Mouse (Mus musculus) stomach, embryonic 15.5 days (tissue): Measurements from ENCODE around the gene Gpc6. TPM values are rescaled to one million over a fixed set of nuclear protein-coding genes. Genes with fewer than 3 reads are reported as not detected.

Experiments
- ATAC-seq: fragments of 200-750 bp; cut with Nextera tagmentation; 2 replicates; pipeline ENCODE4 v1.8.0; 2017; ENCODE audit warnings: low read depth, moderate number of reproducible peaks, moderate TSS enrichment; ENCODE audit not compliant: insufficient read depth, low FRiP score
- H3K27ac ChIP-seq: fragments of 300-500 bp; sonication (generic); 2 replicates; pipeline ENCODE4 v1.5.1; 2015; ENCODE audit warnings: mild to moderate bottlenecking, inconsistent platforms
- H3K27me3 ChIP-seq: fragments of 300-500 bp; sonication (generic); replicated peaks from 2 replicates; pipeline ENCODE4 v1.6.1; 2015; ENCODE audit warnings: inconsistent platforms
- H3K36me3 ChIP-seq: fragments of 300-500 bp; sonication (generic); 2 replicates; pipeline ENCODE4 v1.6.1; 2015; ENCODE audit warnings: inconsistent platforms
- H3K4me1 ChIP-seq: fragments of 300-500 bp; sonication (generic); 2 replicates; pipeline ENCODE4 v1.6.1; 2015; ENCODE audit warnings: inconsistent platforms
- H3K4me2 ChIP-seq: fragments of 300-500 bp; sonication (generic); 2 replicates; pipeline ENCODE4 v1.6.1; 2015; ENCODE audit warnings: mild to moderate bottlenecking, inconsistent platforms
- H3K4me3 ChIP-seq: fragments of 300-500 bp; sonication (generic); replicated peaks from 2 replicates; pipeline ENCODE4 v1.5.1; 2015; ENCODE audit warnings: inconsistent platforms
- H3K9ac ChIP-seq: fragments of 300-500 bp; sonication (generic); 2 replicates; pipeline ENCODE4 v1.6.1; 2015; ENCODE audit warnings: inconsistent platforms
- H3K9me3 ChIP-seq: fragments of 300-500 bp; sonication (generic); 2 replicates; pipeline ENCODE4 v1.6.1; 2016; ENCODE audit warnings: inconsistent platforms
- WGBS: fragments of 180-500 bp; shearing (Covaris S2); methylation state at CpG from one replicate; pipeline ENCODE4 v1.1.7; 2015; 5-methylcytosine and 5-hydroxymethylcytosine counted together
- polyA plus RNA-seq: library from polyadenylated mRNA; unstranded; fragments of >200 nt; fragmentation: Nextera tagmentation; extraction: Ambion mirVana; gene quantifications from 2 replicates; pipeline ENCODE4 v1.2.1, GENCODE M21; 2015

Gpc6 gene
- polyA plus RNA-seq, 1 experiment from 2014 or later: 52.4 TPM

DNA sequence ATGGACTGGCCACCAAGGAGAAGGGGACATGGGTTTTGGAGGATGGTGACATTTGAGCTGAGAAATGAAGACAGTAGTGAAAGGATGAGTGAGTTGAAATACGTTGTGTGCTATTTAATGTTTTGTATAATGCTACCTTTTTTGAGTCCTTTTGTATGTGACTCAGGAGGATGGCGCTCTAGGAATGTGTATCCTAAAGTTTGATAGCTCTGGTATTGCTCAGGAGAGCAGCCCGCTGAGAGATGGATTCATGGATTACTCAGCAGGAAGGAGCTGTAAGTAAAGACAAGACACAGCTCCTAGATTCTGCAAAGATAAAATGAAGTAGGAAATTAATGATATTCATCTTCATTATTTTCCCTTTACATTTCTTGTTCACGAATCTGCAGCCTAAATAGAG lies 168.5 kb downstream of the Gpc6 start:
- H3K27ac ChIP-seq: no peak overlapping the region
- H3K4me2 ChIP-seq: no peak overlapping the region
- no peak overlapping the region for H3K9ac ChIP-seq
- H3K27me3 ChIP-seq: no peaks in the 10 kb centered on the region
- 60% methylated on average over 4 of the region's 4 CpGs for WGBS
- H3K4me3 ChIP-seq: no peak overlapping the region
- no peak for ATAC-seq
- H3K4me1 ChIP-seq: no peaks in the 10 kb centered on the region
- no peaks in the 10 kb centered on the region for H3K9me3 ChIP-seq
- no peaks in the 10 kb centered on the region for H3K36me3 ChIP-seq

DNA sequence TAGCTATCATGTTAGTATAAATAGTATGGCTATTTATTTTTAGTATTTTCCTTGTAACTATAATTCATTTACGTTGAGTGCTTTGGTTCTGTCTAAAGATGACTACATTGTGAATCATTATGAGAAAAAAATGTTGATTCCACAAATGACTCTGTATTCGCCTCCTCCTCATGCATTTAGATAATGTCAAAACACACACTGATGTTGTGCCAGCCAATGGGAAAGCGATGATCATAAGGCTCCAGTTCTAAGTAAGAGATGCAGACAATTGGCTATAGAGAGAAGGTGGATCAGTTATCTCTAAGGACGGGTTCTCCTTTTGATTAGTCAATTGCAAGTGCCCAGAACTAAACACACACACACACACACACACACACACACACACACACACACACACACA lies 181.8 kb downstream of the Gpc6 start:
- Histone ChIP-seq H3K4me2 (no peak overlapping the region), H3K9ac (no peak overlapping the region), H3K27me3 (no peaks in the 10 kb centered on the region), H3K4me1 (no peaks in the 10 kb centered on the region), H3K36me3 (no peaks in the 10 kb centered on the region), H3K27ac (no peak overlapping the region), H3K9me3 (no peaks in the 10 kb centered on the region), H3K4me3 (no peak overlapping the region)
- ATAC-seq: no peak
- 78% methylated on average over 4 of the region's 4 CpGs for WGBS

DNA sequence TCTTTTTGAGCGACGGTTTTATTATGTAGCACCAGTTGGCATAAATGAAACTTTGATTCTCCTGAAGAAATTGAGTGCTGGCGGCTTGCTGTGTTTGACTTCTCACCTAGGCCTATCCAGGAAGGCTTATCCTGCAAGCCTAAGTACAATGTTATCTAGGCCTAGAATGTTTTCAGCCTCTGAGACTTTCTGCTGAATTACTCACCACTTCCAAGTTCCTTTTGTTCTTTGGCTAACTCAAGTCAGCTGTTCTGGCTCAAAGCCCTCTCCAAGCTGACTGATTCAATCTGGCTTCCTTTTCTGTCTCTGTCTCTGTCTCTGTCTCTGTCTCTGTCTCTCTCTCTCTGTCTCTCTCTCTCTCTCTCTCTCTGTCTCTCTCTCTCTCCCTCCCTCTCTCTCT lies 188.0 kb downstream of the Gpc6 start:
- no peaks in the 10 kb centered on the region for H3K4me1 ChIP-seq
- H3K27me3 ChIP-seq: no peaks in the 10 kb centered on the region
- no peaks in the 10 kb centered on the region for H3K36me3 ChIP-seq
- H3K4me3 ChIP-seq: no peak overlapping the region
- H3K27ac ChIP-seq: no peak overlapping the region
- no peak overlapping the region for H3K4me2 ChIP-seq
- ATAC-seq: 0 out of 2 replicates have a peak, but pooled peaks have one; percentile 27
- WGBS: 75% methylated on average over 3 of the region's 3 CpGs
- no peak overlapping the region for H3K9ac ChIP-seq
- no peaks in the 10 kb centered on the region for H3K9me3 ChIP-seq

DNA sequence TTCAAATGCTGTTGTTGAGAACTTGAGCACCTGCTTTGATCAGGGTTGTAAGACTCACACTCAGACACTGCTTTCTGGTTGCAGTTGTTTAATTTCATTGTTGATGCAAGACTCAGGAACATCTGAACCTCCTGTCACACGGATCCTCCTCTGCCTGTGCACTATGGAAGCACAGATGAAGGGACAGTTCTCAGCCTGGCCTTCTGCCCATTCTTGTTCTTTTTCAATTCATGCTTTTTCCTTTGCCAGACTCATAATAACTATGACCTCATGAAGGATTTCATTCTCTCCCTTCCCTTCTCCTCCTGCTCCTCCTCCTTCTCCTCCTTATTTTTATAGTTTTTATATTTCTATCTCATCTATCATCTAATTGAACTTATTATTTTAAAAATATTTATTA lies 196.9 kb downstream of the Gpc6 start:
- no peak overlapping the region for H3K4me2 ChIP-seq
- no peak overlapping the region for H3K9ac ChIP-seq
- H3K36me3 ChIP-seq: no peaks in the 10 kb centered on the region
- H3K27ac ChIP-seq: no peak overlapping the region
- no peaks in the 10 kb centered on the region for H3K4me1 ChIP-seq
- ATAC-seq: no peak
- WGBS: 57% methylated on average over 1 of the region's 1 CpGs
- no peaks in the 10 kb centered on the region for H3K9me3 ChIP-seq
- H3K27me3 ChIP-seq: no peaks in the 10 kb centered on the region
- H3K4me3 ChIP-seq: no peak overlapping the region

DNA sequence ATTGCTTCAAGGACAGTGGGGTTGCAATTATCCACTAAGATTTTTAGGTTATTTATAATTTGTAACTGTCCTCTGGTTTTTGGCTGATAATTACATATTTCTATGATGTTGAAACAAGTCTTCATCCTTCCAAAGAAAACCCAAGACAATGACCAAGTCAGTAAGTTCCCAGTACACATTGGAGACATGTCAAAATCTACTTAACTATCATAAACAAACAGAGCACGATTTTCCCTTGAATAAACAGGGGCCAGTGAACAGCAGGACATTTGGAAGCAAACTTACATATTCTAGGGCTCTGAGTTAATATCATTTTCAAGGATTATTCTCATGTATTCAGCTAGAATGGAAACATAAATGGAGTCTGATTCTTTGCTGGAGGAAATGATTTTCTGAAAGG lies 205.2 kb downstream of the Gpc6 start:
- H3K9me3 ChIP-seq: no peaks in the 10 kb centered on the region
- no peak overlapping the region for H3K4me2 ChIP-seq
- H3K4me1 ChIP-seq: no peaks in the 10 kb centered on the region
- H3K4me3 ChIP-seq: no peak overlapping the region
- H3K27ac ChIP-seq: no peak overlapping the region
- no peaks in the 10 kb centered on the region for H3K27me3 ChIP-seq
- no peak for ATAC-seq
- WGBS: 24% methylated on average over 1 of the region's 1 CpGs
- H3K36me3 ChIP-seq: no peaks in the 10 kb centered on the region
- no peak overlapping the region for H3K9ac ChIP-seq

DNA sequence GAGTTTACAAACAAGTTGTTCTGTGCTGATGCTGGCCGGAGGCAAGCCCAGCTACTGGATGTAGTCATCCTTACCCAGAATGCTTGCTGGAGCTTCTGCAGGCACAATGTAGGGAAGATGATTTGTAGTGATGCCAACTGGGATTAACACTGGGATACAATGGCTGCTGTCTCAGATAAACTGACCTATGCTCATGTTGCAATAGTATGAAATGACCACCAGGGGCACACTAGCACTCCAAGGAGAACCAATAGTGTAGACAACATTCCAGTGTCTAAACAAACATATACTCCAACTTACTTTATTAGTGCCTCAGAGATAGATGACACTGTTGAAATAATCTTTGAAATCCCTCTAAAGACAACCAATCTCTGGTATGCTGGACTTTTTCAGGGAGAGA lies 206.2 kb downstream of the Gpc6 start:
- 89% methylated on average over 1 of the region's 1 CpGs for WGBS
- Histone ChIP-seq H3K27ac (no peak overlapping the region), H3K36me3 (no peaks in the 10 kb centered on the region), H3K27me3 (no peaks in the 10 kb centered on the region), H3K4me1 (no peaks in the 10 kb centered on the region), H3K9me3 (no peaks in the 10 kb centered on the region), H3K9ac (no peak overlapping the region), H3K4me3 (no peak overlapping the region), H3K4me2 (no peak overlapping the region)
- ATAC-seq: no peak

DNA sequence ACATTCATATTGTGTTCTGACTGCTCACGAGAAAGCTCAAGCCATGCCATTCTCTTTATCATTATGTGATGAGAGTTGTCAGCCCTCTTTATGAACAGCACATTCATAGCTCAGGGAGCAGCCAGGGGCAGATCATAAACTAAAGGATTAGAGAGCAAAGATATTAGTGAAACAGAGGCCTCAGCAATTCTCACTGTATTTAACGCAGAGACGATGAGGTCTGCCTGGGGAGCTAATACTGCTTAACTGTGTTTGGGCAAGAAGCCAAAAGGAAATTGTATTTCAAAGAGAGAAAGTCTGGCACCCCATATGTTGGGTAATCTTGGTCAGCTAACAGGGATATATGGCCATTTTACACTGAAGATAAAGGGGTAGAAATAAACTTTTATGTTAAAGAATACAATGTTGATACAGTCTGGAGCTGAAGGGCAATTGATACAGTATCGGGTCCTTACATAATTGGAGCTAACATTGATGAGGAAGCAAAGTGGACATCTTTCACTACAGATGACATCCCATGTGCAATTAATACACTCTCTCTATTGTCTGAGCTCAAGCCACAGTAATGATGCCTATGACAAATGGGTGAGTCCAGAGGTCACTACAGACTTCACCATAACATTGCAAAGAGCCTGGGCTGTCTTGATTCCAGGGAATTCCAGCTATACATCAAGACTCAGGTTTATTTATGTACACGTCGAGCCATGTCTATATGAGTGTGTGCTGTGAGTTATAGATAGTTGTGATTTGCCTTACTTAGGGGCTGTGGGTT lies 216.1 kb downstream of the Gpc6 start:
- 39% methylated on average over 6 of the region's 6 CpGs for WGBS
- H3K9me3 ChIP-seq: no peaks in the 10 kb centered on the region
- no peak overlapping the region for H3K9ac ChIP-seq
- no peaks in the 10 kb centered on the region for H3K27me3 ChIP-seq
- no peak overlapping the region for H3K4me3 ChIP-seq
- no peaks in the 10 kb centered on the region for H3K4me1 ChIP-seq
- ATAC-seq: peak; percentile 60
- H3K4me2 ChIP-seq: no peak overlapping the region
- no peaks in the 10 kb centered on the region for H3K36me3 ChIP-seq
- no peak overlapping the region for H3K27ac ChIP-seq

DNA sequence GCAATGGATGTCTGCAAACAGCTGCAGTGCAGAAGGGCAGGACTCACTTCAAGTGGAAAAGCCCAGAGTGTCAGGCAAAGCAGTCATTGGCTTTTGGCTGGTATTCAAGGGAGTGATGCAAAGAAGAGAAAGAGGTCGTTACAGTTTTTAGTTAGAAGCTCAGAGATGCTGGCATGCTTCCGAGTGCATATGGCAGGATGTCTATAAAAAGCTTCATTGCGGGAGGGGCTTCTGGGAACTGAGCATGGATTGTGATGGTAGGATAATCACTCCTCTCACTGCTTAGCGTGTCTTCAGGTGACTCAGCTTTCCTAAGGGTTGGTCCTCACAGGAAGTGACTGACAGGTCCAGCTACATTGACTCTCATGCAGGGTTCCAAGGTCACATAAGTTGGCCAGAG lies 221.0 kb downstream of the Gpc6 start:
- Histone ChIP-seq H3K4me2 (no peak overlapping the region), H3K4me3 (no peak overlapping the region), H3K36me3 (no peaks in the 10 kb centered on the region), H3K4me1 (no peaks in the 10 kb centered on the region), H3K9ac (no peak overlapping the region), H3K9me3 (no peaks in the 10 kb centered on the region), H3K27me3 (no peaks in the 10 kb centered on the region), H3K27ac (no peak overlapping the region)
- no peak for ATAC-seq
- 38% methylated on average over 4 of the region's 4 CpGs for WGBS

DNA sequence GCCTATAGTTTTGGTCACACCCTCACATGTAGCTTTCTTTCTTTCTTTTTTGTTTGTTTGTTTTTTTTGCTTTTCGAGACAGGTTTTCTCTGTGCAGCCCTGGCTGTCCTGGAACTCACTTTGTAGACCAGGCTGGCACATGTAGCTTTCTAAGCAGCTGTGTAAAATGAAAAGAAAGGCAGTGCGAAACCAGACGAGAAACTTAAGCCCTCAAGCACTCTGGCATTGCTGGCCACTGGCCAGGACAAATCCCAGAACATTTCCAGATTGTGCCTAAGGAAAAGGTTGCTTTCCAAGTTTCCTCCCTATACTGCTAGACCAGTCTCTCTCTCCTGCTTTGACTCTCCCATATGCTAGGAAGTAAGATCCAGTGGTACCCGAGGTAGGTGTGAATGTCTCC lies 221.6 kb downstream of the Gpc6 start:
- Histone ChIP-seq H3K27me3 (no peaks in the 10 kb centered on the region), H3K4me1 (no peaks in the 10 kb centered on the region), H3K27ac (no peak overlapping the region), H3K36me3 (no peaks in the 10 kb centered on the region), H3K9me3 (no peaks in the 10 kb centered on the region), H3K4me2 (no peak overlapping the region), H3K4me3 (no peak overlapping the region), H3K9ac (no peak overlapping the region)
- no peak for ATAC-seq
- 56% methylated on average over 4 of the region's 4 CpGs for WGBS

DNA sequence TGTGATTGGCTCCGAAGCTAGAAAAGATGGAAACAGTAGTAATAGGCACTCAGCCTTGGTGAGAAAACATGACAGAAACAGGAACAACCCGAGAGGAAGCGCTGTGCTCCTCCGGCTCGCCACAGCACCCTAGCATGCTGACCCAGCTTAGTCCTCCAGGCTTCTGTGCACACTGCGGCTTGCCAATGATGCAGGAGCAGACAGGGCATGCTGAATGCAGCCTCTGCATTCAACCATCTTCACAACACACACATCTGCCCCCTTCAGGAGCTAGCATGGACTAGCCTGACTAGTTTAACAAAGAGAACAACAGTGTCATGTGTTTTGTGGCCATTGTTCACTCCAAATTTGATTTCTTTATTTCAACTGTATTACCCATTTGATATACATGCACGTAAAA lies 226.5 kb downstream of the Gpc6 start:
- Histone ChIP-seq H3K4me3 (no peak overlapping the region), H3K27me3 (no peaks in the 10 kb centered on the region), H3K36me3 (no peaks in the 10 kb centered on the region), H3K4me1 (no peaks in the 10 kb centered on the region; the same call in 1 of the 2 replicates), H3K9ac (no peak overlapping the region), H3K9me3 (no peaks in the 10 kb centered on the region), H3K27ac (no peak overlapping the region), H3K4me2 (no peak overlapping the region)
- WGBS: 93% methylated on average over 7 of the region's 7 CpGs
- ATAC-seq: no peak

DNA sequence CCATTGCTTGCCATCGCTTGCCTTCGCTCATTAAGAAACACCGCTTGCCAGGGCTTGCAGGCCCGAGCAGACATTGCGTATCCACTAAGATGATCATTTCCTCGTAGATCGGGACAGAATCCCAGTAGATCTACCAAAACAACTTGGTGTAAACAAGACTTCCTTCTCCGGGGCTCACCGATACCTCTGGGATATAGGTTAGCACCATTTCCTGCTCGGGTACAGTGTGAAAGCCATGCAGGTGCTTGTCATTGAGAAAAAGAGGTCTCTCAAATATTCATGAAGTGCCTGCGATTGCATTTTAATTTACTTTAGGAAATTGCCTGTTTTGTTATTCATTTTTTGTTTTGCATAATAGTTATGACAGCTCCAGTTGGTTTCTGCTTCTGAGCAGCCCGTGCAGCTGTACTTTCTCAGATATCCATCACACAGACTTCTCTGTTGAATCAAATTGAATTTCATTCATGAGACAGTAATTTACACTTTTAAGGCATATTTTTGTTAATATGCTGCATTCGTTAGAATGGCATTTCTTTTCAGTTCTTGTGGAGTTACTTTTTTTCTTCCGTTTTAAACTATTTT lies 230.9 kb downstream of the Gpc6 start:
- Histone ChIP-seq H3K4me3 (no peak overlapping the region), H3K9ac (no peak overlapping the region), H3K4me1 (no peaks in the 10 kb centered on the region; the same call in 1 of the 2 replicates), H3K27me3 (no peaks in the 10 kb centered on the region), H3K9me3 (no peaks in the 10 kb centered on the region), H3K27ac (no peak overlapping the region), H3K4me2 (no peak overlapping the region), H3K36me3 (no peaks in the 10 kb centered on the region)
- no peak for ATAC-seq
- WGBS: 79% methylated on average over 14 of the region's 14 CpGs

DNA sequence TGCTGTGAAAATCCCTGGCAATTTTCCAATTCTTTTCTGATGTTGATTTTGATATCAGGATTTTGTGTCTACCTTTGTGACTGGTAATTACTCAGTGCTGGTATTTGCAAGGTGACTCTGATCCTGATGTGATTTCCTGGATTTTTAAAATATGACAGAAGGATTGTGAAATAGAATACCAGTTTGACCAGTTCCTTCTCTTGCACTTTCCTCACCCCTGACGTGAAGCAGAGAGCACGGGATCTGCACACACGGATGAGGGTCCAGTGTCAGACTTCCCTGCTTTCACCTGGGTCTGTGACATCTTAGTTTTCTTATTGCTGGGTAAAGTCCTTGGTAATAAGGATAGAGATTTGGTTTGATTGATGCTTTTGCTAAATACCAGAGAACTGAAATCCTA lies 232.3 kb downstream of the Gpc6 start:
- H3K27ac ChIP-seq: no peak overlapping the region
- H3K27me3 ChIP-seq: no peaks in the 10 kb centered on the region
- no peak overlapping the region for H3K9ac ChIP-seq
- H3K9me3 ChIP-seq: no peaks in the 10 kb centered on the region
- H3K4me2 ChIP-seq: no peak overlapping the region
- WGBS: 73% methylated on average over 3 of the region's 3 CpGs
- ATAC-seq: no peak
- H3K4me3 ChIP-seq: no peak overlapping the region
- H3K36me3 ChIP-seq: no peaks in the 10 kb centered on the region
- no peaks in the 10 kb centered on the region; the same call in 1 of the 2 replicates for H3K4me1 ChIP-seq
